Mouse (Mus musculus): ENCODE measurements around the gene Rfx1. TPM values are rescaled to one million over a fixed set of nuclear protein-coding genes. Genes with fewer than 3 reads are reported as not detected.

The Rfx1 gene
- total RNA-seq (2021), result 10 to 100 TPM; 19.2 to 21.3 TPM

DNA sequence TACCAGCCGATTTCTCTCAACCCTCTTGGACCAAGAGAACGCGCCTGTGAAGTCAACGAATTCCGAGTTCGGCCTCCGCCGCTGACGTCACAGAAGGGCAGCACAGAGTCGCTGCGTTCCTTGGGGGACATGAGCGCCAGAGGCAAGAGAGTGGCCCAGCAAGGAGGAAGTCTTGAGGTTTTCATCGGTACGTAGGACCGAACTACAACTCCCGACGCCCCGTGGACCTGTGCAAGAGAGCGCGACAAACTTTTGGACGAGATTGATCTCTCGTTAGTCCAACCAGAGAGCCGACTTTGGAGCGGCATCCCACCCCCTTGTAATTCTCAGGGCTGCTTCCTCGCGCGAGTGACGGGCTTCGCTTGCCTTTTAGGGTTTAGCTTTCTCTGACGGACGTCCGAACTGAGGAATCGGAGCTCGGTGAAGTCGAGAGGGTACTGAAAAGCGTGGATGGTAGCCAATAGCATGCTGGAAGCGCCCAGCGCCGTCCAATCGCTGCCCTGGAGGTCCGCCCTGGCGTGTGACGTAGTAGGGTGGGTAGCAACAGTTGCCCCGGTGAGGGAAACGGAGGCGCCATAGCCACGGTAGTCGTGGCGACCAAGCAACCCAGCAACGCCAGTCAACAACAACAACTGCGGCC, at the start of gene Rfx1:
TSS of gene Rfx1 (plus strand) at position 544 of the 640 bp plus-strand sequence.
- peak; percentile 100 for DNase-seq (ENCODE audit: extremely low spot score in 1 of 2, low spot score in 2 of 2)
- intact Hi-C loops (cut with DNase I), result no loop called here

DNA sequence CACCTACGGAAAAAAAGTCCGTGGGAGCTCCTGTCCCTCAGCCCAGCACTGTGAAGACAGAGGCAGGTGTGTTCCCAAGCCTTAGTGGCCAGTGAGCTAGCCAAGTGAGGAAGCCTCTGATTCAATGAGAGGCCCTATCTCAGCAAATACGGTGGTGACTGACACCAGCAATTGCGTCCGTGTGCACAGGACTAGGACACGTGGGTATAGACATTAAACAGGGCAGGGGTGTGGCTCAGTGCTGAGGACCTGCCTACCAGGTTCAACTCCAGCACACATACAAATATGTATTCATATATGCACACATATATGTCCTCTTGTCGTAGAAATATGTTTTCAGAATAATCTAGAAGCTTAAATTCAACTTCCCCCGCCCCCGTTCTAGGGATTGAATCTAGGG, 46.9 kb upstream of the Rfx1 start:
- intact Hi-C loops (cut with DNase I), result loop anchor here (10.0 kb wide), 1 partner anchor 325 kb away; no protein-coding TSS in a partner anchor
- no peak for DNase-seq (ENCODE audit: extremely low spot score in 1 of 2, low spot score in 2 of 2)

DNA sequence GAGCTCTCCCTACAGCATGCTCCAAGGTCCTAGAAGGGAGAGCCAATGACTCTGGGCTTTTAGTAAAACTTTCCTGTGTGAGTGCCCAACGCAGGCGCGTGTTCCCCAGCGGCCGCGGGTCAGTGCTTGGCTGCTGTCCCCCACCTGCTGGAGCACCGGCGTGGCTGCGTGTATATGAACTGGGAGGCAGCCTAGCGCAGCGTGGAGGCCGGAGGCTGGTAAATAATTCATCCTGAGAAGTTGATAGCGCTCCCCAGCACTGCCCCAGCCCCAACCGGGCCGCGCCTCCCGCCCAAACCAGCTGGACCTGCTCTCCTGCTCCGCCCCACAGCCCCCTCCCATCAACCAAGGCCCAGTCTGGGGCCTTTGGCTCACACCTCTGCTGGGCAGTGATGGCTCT, 45.5 kb upstream of the Rfx1 start, which contains the start of gene Palm3:
TSS of gene Palm3 (plus strand) at position 376 of the 400 bp plus-strand sequence.
- intact Hi-C loops (cut with DNase I), result loop anchor here (10.0 kb wide), 1 partner anchor 324 kb away; no protein-coding TSS in a partner anchor
- DNase-seq (ENCODE audit: extremely low spot score in 1 of 2, low spot score in 2 of 2), result no peak

- intact Hi-C loops (cut with DNase I), result loop anchor here (10.0 kb wide), 1 partner anchor 323 kb away; no protein-coding TSS in a partner anchor
- no peak for DNase-seq (ENCODE audit: extremely low spot score in 1 of 2, low spot score in 2 of 2)
Observed at GRCm38 (mm10) chr8:84021569-84021968, 45.1 kb upstream of the Rfx1 start.

DNA sequence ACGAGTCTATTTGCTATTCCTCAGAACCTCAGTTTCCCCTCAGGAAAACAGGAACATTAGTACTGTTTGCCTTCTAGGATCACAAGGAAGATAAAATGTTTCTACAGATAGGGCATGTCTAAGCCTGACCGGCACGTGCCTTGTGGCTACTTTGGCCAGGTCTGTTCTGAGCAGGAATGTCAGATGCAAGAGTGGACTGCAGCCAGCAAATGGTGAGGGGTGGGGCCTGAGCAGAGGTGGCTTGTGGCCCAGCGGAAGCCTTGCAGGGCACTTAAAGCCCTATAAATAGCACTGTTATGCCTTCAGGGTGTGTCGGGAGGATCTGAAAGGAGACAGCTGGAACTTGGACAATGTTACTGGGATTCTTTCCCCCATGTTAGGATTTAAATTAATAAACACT, 43.5 kb upstream of the Rfx1 start:
- no peak for DNase-seq (ENCODE audit: extremely low spot score in 1 of 2, low spot score in 2 of 2)
- intact Hi-C loops (cut with DNase I), result loop anchor here (10.0 kb wide), 1 partner anchor 322 kb away; no protein-coding TSS in a partner anchor

DNA sequence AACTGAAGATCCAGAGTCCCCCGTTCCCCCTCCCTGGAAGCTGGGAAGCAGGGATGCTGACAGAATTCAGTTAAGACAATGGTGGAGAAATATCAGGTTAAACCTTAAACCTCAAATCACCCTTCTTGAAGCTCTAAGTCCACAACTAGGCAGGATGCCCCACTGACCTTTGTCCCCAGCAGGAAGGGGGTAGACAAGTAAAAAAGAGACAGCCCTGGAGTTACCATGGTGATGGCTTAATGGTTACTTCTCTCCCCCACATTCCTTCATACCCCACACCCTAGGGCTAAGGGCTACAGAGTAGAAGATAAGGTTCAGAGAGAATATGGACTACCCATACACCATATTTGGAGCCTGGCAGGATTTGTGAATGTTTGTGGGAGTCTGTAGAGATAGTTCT, 43.0 kb upstream of the Rfx1 start:
- intact Hi-C loops (cut with DNase I), result loop anchor here (10.0 kb wide), 1 partner anchor 321 kb away; no protein-coding TSS in a partner anchor
- no peak for DNase-seq (ENCODE audit: extremely low spot score in 1 of 2, low spot score in 2 of 2)

GRCm38 (mm10) chr8:84024171-84024570, 42.5 kb upstream of the Rfx1 start:
- intact Hi-C loops (cut with DNase I), result loop anchor here (10.0 kb wide), 1 partner anchor 321 kb away; no protein-coding TSS in a partner anchor
- DNase-seq (ENCODE audit: extremely low spot score in 1 of 2, low spot score in 2 of 2), result peak in 1 of 2 experiments; percentile 64

DNA sequence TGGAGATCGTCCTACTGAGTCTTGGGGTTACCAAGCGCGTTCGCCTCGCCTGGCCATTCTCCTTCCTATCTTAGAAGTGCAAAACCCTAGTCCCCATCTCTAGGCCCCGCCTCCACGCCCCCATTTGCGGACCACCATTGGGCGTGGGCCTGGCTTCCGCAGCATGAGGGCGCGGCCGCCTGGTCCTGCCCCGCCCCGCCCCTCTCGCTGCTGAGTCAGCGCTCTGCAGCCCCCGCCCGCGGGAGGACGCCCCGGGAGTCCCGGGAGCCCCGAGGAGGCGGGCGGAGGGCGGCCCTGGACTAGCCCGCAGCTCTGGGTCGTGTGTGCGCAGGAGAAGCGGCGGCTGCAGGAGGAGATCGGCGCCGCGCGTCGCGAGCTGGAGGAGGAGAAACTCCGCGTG, 40.8 kb upstream of the Rfx1 start:
- intact Hi-C loops (cut with DNase I), result loop anchor here (10.0 kb wide), 1 partner anchor 319 kb away; no protein-coding TSS in a partner anchor
- DNase-seq (ENCODE audit: extremely low spot score in 1 of 2, low spot score in 2 of 2), result peak in 1 of 2 experiments; percentile 77

DNA sequence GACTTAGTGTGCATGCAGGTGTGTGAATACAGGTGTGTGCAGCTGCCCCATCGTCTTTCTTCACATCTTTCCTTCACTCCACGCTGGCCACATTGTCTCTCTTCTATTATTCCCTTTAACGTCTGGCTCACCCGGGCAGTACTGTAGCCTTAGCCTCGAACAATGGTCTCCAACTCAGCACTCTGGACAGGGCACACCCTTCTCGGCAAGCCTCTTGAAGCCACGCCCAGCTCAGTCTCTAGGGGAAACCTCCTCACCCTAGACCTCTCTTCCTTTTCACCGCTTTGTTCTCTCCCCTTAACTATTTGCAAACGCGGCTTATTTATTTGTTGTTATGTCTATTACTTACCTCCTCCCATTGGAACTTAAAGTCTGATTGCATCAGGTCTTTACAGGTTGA, 39.2 kb upstream of the Rfx1 start:
- DNase-seq (ENCODE audit: extremely low spot score in 1 of 2, low spot score in 2 of 2), result no peak
- intact Hi-C loops (cut with DNase I), result loop anchor here (10.0 kb wide), 1 partner anchor 317 kb away; no protein-coding TSS in a partner anchor

DNA sequence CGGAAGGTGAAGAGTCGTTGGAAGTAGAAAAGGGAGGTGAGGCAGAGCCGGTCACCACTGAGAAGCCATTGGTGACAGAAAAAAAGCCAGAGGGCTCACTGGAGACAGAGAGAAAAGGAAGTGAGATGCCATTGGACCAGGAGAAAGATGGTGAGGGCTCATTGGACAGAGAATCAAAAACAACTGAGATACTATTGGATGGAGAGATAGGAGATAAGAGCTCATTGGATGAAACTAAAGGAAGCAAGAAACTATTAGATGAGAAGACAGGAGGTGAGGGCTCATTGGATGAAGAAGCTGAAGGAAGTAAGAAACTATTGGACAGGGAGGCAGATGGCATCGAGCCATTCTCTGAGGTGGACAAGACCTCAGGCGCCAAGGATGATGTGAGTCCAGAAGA, 37.4 kb upstream of the Rfx1 start:
- no peak for DNase-seq (ENCODE audit: extremely low spot score in 1 of 2, low spot score in 2 of 2)
- intact Hi-C loops (cut with DNase I), result loop anchor here (10.0 kb wide), 1 partner anchor 316 kb away; no protein-coding TSS in a partner anchor

GRCm38 (mm10) chr8:84032777-84033176, 33.9 kb upstream of the Rfx1 start:
- DNase-seq (ENCODE audit: extremely low spot score in 1 of 2, low spot score in 2 of 2), result no peak
- intact Hi-C loops (cut with DNase I), result loop anchor here (10.0 kb wide), 1 partner anchor 72 kb away; the partner anchor contains the start of gene Dcaf15

DNA sequence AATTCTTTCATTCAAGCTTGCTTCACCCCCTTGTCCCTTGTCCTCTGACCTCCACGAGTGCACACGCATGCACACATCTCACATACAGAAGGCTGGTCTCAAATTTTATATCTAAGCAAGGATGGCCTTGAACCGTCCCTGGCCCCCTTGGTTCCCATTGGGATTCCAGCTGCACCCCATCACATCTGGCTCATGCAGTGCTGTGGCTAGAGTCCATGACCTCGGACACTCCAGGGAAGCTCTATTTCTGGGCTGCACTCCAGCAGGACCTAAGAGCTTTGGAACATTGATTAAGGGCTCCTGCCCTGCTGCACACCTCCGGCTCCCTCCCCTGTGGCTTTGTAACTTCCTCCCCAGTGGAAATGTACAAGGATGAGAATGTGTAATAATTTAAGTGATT, 28.6 kb upstream of the Rfx1 start:
- intact Hi-C loops (cut with DNase I), result loop anchor here (10.0 kb wide), 1 partner anchor 67 kb away; the partner anchor contains the start of gene Dcaf15

DNA sequence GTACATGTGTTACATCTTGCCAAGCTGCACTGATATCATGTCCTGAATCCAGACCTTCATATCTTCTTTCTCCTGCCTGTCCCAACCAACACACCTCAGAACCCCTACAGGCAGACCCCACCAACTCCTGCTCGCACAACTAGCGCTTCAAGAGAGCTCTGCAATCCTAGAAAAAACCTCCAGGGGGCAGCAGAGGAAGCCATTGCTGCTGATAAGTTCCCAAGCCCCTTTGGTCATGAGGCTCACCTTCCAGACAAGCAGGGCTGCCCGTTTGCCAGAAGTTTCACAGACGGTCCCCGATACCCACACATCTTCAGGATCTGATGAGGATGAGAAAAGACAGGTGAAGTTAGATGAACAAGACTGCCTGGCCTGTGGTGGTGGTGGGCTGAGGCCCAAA, 27.6 kb upstream of the Rfx1 start:
- peak; percentile 55 to 77 for DNase-seq (ENCODE audit: extremely low spot score in 1 of 2, low spot score in 2 of 2)
- intact Hi-C loops (cut with DNase I), result loop anchor here (10.0 kb wide), 1 partner anchor 66 kb away; the partner anchor contains the start of gene Dcaf15

More for the DNA sequence above, 28.6 kb upstream of the Rfx1 start:
- no peak for DNase-seq (ENCODE audit: extremely low spot score in 1 of 2, low spot score in 2 of 2)

DNA sequence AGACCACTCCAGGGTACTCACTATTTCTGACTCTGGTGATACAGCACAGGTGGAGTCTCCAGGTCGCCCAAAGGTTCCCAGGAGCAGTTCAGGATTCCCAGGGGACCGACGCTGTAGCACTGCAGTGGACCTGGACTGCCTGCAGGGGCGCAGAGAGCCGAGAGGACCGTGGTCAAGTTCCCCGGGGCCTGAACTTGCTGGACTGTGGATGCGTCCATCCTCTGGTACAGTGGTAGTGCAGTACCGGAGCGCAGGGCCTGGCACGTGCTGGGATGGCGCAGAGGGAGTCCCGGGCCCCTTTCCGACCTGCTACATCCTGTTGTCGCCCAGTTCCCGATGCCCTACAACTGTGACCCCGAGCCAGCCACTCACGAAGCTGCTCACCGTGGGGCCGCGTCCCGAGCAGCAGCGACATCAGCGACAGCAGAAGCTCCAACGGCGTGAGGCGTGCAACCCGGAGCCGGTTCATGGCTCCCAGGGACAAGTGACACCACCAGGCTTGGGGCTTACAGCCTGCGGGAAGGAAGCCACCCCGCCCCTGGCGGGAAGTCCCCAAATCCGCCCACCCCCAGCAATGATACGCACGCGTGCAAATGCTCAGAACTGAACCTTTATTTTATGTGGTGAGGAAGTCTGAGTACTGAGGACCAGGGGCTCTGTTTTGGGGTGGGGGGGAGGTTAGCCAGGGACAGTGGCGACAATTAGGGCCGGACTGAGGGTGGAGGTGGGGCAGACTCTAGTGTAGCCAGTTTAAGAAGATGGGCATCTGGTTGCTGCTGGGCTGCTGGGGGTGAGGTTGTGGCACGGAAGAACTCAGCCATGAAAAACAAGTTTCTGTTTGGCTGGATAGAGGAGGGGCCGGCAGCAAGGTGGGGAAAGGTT, 24.3 kb upstream of the Rfx1 start, which contains the start of gene Il27ra:
TSS of gene Il27ra (minus strand) at position 524 of the 882 bp plus-strand sequence.
- intact Hi-C loops (cut with DNase I), result no loop called here

GRCm38 (mm10) chr8:84042948-84043342, 23.7 kb upstream of the Rfx1 start:
- intact Hi-C loops (cut with DNase I), result no loop called here
- no peak for DNase-seq (ENCODE audit: extremely low spot score in 1 of 2, low spot score in 2 of 2)

More for the DNA sequence above, 24.3 kb upstream of the Rfx1 start, which contains the start of gene Il27ra:
- peak in 1 of 2 experiments; percentile 81 for DNase-seq (ENCODE audit: extremely low spot score in 1 of 2, low spot score in 2 of 2)

DNA sequence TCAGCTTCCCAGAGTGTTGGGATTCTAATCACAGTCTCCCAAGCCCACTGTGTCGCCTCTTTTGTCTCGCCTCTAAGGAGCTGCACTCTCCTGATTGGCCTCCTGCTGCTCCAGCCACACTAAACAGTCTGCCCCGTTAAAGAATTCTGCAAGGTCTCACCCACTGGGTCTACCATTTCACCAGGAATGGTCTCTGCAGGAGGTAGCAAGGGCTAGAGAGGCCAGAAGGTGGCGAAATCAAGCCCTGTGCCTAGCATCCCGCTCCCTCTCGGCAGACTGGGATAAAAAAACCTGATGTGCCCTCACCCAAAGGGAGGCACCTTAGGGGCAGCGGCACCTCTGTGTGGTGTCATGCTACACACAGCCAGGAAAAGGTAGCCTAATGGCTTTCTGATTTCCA, 22.5 kb upstream of the Rfx1 start:
- intact Hi-C loops (cut with DNase I), result no loop called here
- DNase-seq (ENCODE audit: extremely low spot score in 1 of 2, low spot score in 2 of 2), result no peak

GRCm38 (mm10) chr8:84044900-84045299, 21.7 kb upstream of the Rfx1 start, which contains the start of gene Rln3:
Gene Rln3 (minus strand): TSS chr8:84045000.
- no peak for DNase-seq (ENCODE audit: extremely low spot score in 1 of 2, low spot score in 2 of 2)
- intact Hi-C loops (cut with DNase I), result no loop called here

GRCm38 (mm10) chr8:84046505-84046904, 20.1 kb upstream of the Rfx1 start:
- DNase-seq (ENCODE audit: extremely low spot score in 1 of 2, low spot score in 2 of 2), result no peak
- intact Hi-C loops (cut with DNase I), result no loop called here

GRCm38 (mm10) chr8:84048171-84048570, 18.5 kb upstream of the Rfx1 start:
- intact Hi-C loops (cut with DNase I), result no loop called here
- DNase-seq (ENCODE audit: extremely low spot score in 1 of 2, low spot score in 2 of 2), result no peak

Data from left cerebral cortex, postnatal 10 days (tissue).